Mouse (Mus musculus): Measurements from ENCODE around the gene Paqr5.

The Paqr5 gene

GRCm38 (mm10) chr9:61960753-61961152 is 65.9 kb downstream of the Paqr5 start:
- intact Hi-C loops (cut with DNase I), result no loop called here

- intact Hi-C loops (cut with DNase I), result no loop called here
Measured at GRCm38 (mm10) chr9:61959921-61960569, 66.6 kb downstream of the Paqr5 start.

GRCm38 (mm10) chr9:61954707-61955106 is 71.9 kb downstream of the Paqr5 start:
- intact Hi-C loops (cut with DNase I), result no loop called here

- intact Hi-C loops (cut with DNase I), result no loop called here
Measured at GRCm38 (mm10) chr9:61952241-61952640, 74.4 kb downstream of the Paqr5 start.

- intact Hi-C loops (cut with DNase I), result loop anchor here (2.0 kb wide), 1 partner anchor 35 kb away; no protein-coding TSS in a partner anchor
Measured at GRCm38 (mm10) chr9:61947402-61948346, 79.0 kb downstream of the Paqr5 start.

GRCm38 (mm10) chr9:61946623-61947401 is 79.8 kb downstream of the Paqr5 start, which contains the start of gene Kif23:
Gene Kif23 (minus strand): TSS chr9:61946774.
- intact Hi-C loops (cut with DNase I), result no loop called here

- intact Hi-C loops (cut with DNase I), result no loop called here
Measured at GRCm38 (mm10) chr9:61945973-61946611, 80.6 kb downstream of the Paqr5 start.

GRCm38 (mm10) chr9:61941054-61941453 is 85.6 kb downstream of the Paqr5 start:
- intact Hi-C loops (cut with DNase I), result no loop called here

GRCm38 (mm10) chr9:61933333-61933732 is 93.3 kb downstream of the Paqr5 start:
- intact Hi-C loops (cut with DNase I), result no loop called here

GRCm38 (mm10) chr9:61932009-61932408 is 94.6 kb downstream of the Paqr5 start:
- intact Hi-C loops (cut with DNase I), result no loop called here

GRCm38 (mm10) chr9:61925086-61925660 is 101.5 kb downstream of the Paqr5 start:
- intact Hi-C loops (cut with DNase I), result no loop called here

- intact Hi-C loops (cut with DNase I), result no loop called here
Measured at GRCm38 (mm10) chr9:61920331-61920730, 106.3 kb downstream of the Paqr5 start.

- intact Hi-C loops (cut with DNase I), result no loop called here
Measured at GRCm38 (mm10) chr9:61919464-61919863, 107.2 kb downstream of the Paqr5 start.

GRCm38 (mm10) chr9:61917436-61917835 is 109.2 kb downstream of the Paqr5 start:
- intact Hi-C loops (cut with DNase I), result no loop called here

- intact Hi-C loops (cut with DNase I), result no loop called here
Measured at GRCm38 (mm10) chr9:61916986-61917385, 109.7 kb downstream of the Paqr5 start.

- intact Hi-C loops (cut with DNase I), result no loop called here
Measured at GRCm38 (mm10) chr9:61915393-61916005, 111.2 kb downstream of the Paqr5 start.

- intact Hi-C loops (cut with DNase I), result no loop called here
Measured at GRCm38 (mm10) chr9:61914917-61915300, 111.7 kb downstream of the Paqr5 start.

- intact Hi-C loops (cut with DNase I), result no loop called here
Measured at GRCm38 (mm10) chr9:61914203-61914916, 112.3 kb downstream of the Paqr5 start, which contains the start of gene Rplp1. Gene Rplp1 (minus strand): TSS chr9:61914542.

GRCm38 (mm10) chr9:61911300-61912128 is 115.1 kb downstream of the Paqr5 start:
- intact Hi-C loops (cut with DNase I), result no loop called here
